Mouse (Mus musculus) forebrain, postnatal 0 days (tissue): Measurements from ENCODE around the gene Ackr4. TPM values are rescaled to one million over a fixed set of nuclear protein-coding genes. Genes with fewer than 3 reads are reported as not detected.

Experiments
- ATAC-seq: fragments of 200-750 bp; cut with Nextera tagmentation; 2 replicates; pipeline ENCODE4 v1.8.0; 2017; ENCODE audit warnings: mild to moderate bottlenecking, moderate library complexity
- DNase-seq: peaks from one replicate; pipeline ENCODE4 v3.0.0-alpha.2; 2015
- H3K27ac ChIP-seq: fragments of 300-500 bp; sonication (generic); 2 replicates; pipeline ENCODE4 v1.5.1; 2014; ENCODE audit warnings: low read depth, mild to moderate bottlenecking, antibody characterized with exemption, low read length, moderate library complexity, mixed read lengths
- H3K27me3 ChIP-seq: fragments of 300-500 bp; sonication (generic); 2 replicates; pipeline ENCODE4 v1.6.1; 2014; ENCODE audit warnings: mild to moderate bottlenecking, low read length, mixed read lengths; ENCODE audit not compliant: insufficient read depth
- H3K36me3 ChIP-seq: fragments of 300-500 bp; sonication (generic); 2 replicates; pipeline ENCODE4 v1.6.1; 2014; ENCODE audit warnings: mild to moderate bottlenecking, moderate library complexity; ENCODE audit not compliant: insufficient read depth
- H3K4me1 ChIP-seq: fragments of 300-500 bp; sonication (generic); 2 replicates; pipeline ENCODE4 v1.6.1; 2014; ENCODE audit warnings: antibody characterized with exemption; ENCODE audit not compliant: insufficient read depth
- H3K4me2 ChIP-seq: fragments of 300-500 bp; sonication (generic); 2 replicates; pipeline ENCODE4 v1.6.1; 2014; ENCODE audit warnings: low read depth, mild to moderate bottlenecking, moderate library complexity
- H3K4me3 ChIP-seq: fragments of 300-500 bp; sonication (generic); 2 replicates; pipeline ENCODE4 v1.5.1; 2014; ENCODE audit warnings: low read depth, low read length, mixed read lengths
- H3K9ac ChIP-seq: fragments of 300-500 bp; sonication (generic); 2 replicates; pipeline ENCODE4 v1.6.1; 2014; ENCODE audit warnings: mild to moderate bottlenecking
- H3K9me3 ChIP-seq: fragments of 300-500 bp; sonication (generic); 2 replicates; pipeline ENCODE4 v1.6.1; 2016; ENCODE audit warnings: low read length
- CTCF ChIP-seq: sonication (generic); IDR thresholded peaks from 2 replicates; pipeline ENCODE4 v1.5.1; 2016; ENCODE audit warnings: antibody characterized with exemption, control low read depth, low read depth
- WGBS: fragments of 180-500 bp; shearing (Covaris S2); extraction: QIAGEN DNeasy Blood & Tissue Kit; methylation state at CpG from one replicate; pipeline ENCODE4 v1.1.7; 2014; 5-methylcytosine and 5-hydroxymethylcytosine counted together
- polyA plus RNA-seq: library from polyadenylated mRNA; unstranded; fragments of >200 nt; fragmentation: Nextera tagmentation; extraction: Ambion mirVana; gene quantifications from 2 replicates; pipeline ENCODE4 v1.2.1, GENCODE M21; 2015
- total RNA-seq: library from RNA; depleted of rRNA; stranded (reverse); fragments of >200 nt; gene quantifications from 2 replicates; pipeline ENCODE4 v1.2.3, GENCODE M21; 2014

Ackr4 gene
- total and polyA plus RNA-seq, 2 experiments from 2014 or later: 0.70 to 3.1 TPM

GRCm38 (mm10) chr9:104108571-104109143 is 18.1 kb downstream of the Ackr4 start:
- ATAC-seq: no peak

DNA sequence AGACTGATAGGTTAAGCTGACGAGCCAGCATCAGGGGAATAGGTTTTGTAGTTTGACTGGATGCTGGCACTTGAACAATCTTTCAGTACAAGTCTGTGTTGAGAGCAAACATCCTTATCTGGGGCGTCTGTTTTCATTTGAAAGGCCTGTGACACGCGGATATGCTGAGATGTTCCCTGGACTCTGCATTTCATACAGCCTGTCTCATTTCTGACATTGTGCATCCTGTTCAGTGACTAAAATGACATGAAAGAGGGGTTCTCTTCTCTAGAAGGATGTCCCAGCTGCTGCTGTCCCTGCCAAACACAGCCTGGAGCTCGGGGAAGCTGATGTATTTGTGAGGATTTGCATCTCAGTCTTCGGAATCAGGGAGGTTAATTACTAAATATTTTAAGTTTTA is 19.3 kb downstream of the Ackr4 start:
- H3K27ac ChIP-seq: no peak overlapping the region
- no peak for TF ChIP-seq CTCF
- ATAC-seq: no peak
- H3K27me3 ChIP-seq: no peaks in the 10 kb centered on the region
- no peaks in the 10 kb centered on the region for H3K4me1 ChIP-seq
- no peaks in the 10 kb centered on the region for H3K9me3 ChIP-seq
- no peak overlapping the region for H3K4me2 ChIP-seq
- H3K9ac ChIP-seq: no peak overlapping the region
- no peak for DNase-seq
- WGBS: 78% methylated on average over 6 of the region's 6 CpGs
- H3K36me3 ChIP-seq: no peaks in the 10 kb centered on the region
- no peak overlapping the region for H3K4me3 ChIP-seq

More at GRCm38 (mm10) chr9:104108571-104109143, 18.1 kb downstream of the Ackr4 start:
- Histone ChIP-seq H3K27me3 (no peaks in the 10 kb centered on the region), H3K4me1 (no peaks in the 10 kb centered on the region), H3K36me3 (no peaks in the 10 kb centered on the region), H3K9ac (no peak overlapping the region), H3K9me3 (no peaks in the 10 kb centered on the region), H3K27ac (no peak overlapping the region), H3K4me3 (no peak overlapping the region), H3K4me2 (no peak overlapping the region)
- WGBS: 72% methylated on average over 2 of the region's 2 CpGs
- no peak for TF ChIP-seq CTCF
- no peak for DNase-seq

DNA sequence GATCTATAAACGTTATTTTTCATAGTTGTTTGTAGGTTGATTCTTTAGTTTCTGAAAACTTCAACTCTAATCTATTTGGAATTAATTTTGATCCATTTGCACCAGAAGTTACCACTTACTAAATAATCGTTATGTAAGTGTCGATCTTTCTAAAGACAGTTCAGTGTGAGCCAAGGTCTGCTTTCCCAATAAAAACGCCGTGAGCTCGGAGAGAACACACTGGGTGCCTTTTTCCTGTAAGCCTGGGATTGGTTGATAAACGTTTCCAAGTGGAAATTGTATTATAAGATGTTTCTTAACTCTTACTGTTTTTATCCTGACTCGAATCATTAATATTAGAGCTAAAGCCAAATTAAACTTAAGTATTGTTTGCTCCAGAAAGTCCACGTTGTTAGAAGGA is 19.8 kb downstream of the Ackr4 start:
- ATAC-seq: no peak
- no peak overlapping the region for H3K27ac ChIP-seq
- H3K4me1 ChIP-seq: no peaks in the 10 kb centered on the region
- no peak overlapping the region for H3K4me2 ChIP-seq
- H3K36me3 ChIP-seq: no peaks in the 10 kb centered on the region
- WGBS: 76% methylated on average over 9 of the region's 9 CpGs
- H3K9me3 ChIP-seq: no peaks in the 10 kb centered on the region
- DNase-seq: no peak
- H3K27me3 ChIP-seq: no peaks in the 10 kb centered on the region
- no peak overlapping the region for H3K4me3 ChIP-seq
- TF ChIP-seq CTCF: no peak
- H3K9ac ChIP-seq: no peak overlapping the region

GRCm38 (mm10) chr9:104104986-104105385 is 21.7 kb downstream of the Ackr4 start:
- Histone ChIP-seq H3K4me1 (no peaks in the 10 kb centered on the region), H3K9ac (no peak overlapping the region), H3K27ac (no peak overlapping the region), H3K4me2 (no peak overlapping the region), H3K9me3 (no peaks in the 10 kb centered on the region), H3K4me3 (no peak overlapping the region), H3K36me3 (no peaks in the 10 kb centered on the region), H3K27me3 (no peaks in the 10 kb centered on the region)
- WGBS: 82% methylated on average over 2 of the region's 2 CpGs
- no peak for DNase-seq
- no peak for TF ChIP-seq CTCF
- no peak for ATAC-seq

- no peaks in the 10 kb centered on the region for H3K9me3 ChIP-seq
- no peaks in the 10 kb centered on the region for H3K36me3 ChIP-seq
- H3K4me1 ChIP-seq: no peaks in the 10 kb centered on the region
- H3K27ac ChIP-seq: no peak overlapping the region
- no peak overlapping the region for H3K4me3 ChIP-seq
- DNase-seq (no peak), ATAC-seq (no peak)
- H3K27me3 ChIP-seq: no peaks in the 10 kb centered on the region
- no peak overlapping the region for H3K4me2 ChIP-seq
- H3K9ac ChIP-seq: no peak overlapping the region
- WGBS: 20% methylated on average over 2 of the region's 2 CpGs
- TF ChIP-seq CTCF: no peak
Measured at GRCm38 (mm10) chr9:104102901-104103300, 23.8 kb downstream of the Ackr4 start.

DNA sequence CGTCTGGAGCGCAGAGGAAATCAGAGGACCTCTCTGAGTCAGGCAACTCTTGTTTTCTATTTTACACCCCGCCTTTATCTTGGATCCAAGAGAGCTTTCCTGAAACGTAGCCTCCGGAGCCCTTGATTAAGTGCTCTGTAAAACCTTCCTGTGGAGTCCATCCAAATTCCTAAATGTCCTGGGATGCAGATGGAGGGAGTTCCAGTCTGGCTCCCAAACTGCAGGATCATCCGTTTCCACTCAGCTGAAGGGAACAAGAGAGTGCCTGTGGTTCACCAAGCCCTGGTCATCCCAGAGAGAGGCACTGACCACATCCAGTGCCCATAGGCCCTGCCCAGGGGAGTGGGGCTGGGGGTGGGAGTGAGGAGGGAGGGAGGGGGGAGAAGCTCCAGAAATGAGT is 24.4 kb downstream of the Ackr4 start:
- no peaks in the 10 kb centered on the region for H3K4me1 ChIP-seq
- no peak overlapping the region for H3K4me2 ChIP-seq
- WGBS: 25% methylated on average over 6 of the region's 6 CpGs
- no peak for TF ChIP-seq CTCF
- H3K27ac ChIP-seq: no peak overlapping the region
- ATAC-seq (no peak), DNase-seq (no peak)
- H3K4me3 ChIP-seq: no peak overlapping the region
- H3K9ac ChIP-seq: no peak overlapping the region
- no peaks in the 10 kb centered on the region for H3K27me3 ChIP-seq
- H3K36me3 ChIP-seq: no peaks in the 10 kb centered on the region
- H3K9me3 ChIP-seq: no peaks in the 10 kb centered on the region

DNA sequence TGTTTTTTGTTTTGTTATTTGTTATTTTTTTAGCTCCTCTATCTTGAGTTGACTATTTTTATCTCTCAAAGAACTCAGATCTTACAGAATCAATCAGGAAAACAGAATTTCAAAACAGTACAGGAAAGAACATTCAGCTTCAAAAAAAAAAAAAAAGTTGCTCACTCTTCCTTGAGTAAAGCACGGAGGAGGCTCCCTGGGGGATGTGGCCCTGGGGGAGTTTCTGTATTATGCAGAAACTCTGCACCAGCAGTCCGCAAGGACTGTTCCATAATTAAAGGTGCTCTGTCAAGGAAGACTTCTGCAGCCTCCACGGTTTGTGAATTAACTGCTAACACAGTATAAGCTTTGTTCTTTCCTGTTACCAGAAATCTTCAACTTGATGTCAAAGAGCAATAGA is 25.3 kb downstream of the Ackr4 start:
- no peaks in the 10 kb centered on the region for H3K4me1 ChIP-seq
- no peaks in the 10 kb centered on the region for H3K27me3 ChIP-seq
- no peak overlapping the region for H3K4me3 ChIP-seq
- no peak overlapping the region for H3K27ac ChIP-seq
- H3K36me3 ChIP-seq: no peaks in the 10 kb centered on the region
- H3K9me3 ChIP-seq: no peaks in the 10 kb centered on the region
- ATAC-seq (no peak), DNase-seq (no peak)
- TF ChIP-seq CTCF: no peak
- H3K4me2 ChIP-seq: no peak overlapping the region
- no peak overlapping the region for H3K9ac ChIP-seq
- WGBS: 24% methylated on average over 3 of the region's 3 CpGs
